8 mouse cellular contexts compared by ENCODE assay signal in genomic region chr5:130853371-130853770, GRCm38 (mm10).
A peak's percentile ranks its signal among the peaks of the same experiment; 100 is the strongest.
DNase-seq lines count a peak whose midpoint lies in the region; ATAC-seq lines count a peak whose summit lies in the region.

No protein-coding gene starts in this region.

- H3K27ac ChIP-seq in limb, embryonic 13.5 days, result no peak overlapping the region

- ATAC-seq in limb, embryonic 13.5 days (ENCODE audit: low FRiP score, low read depth), result peak; percentile 26; the same call in 1 of the 2 replicates

- intact Hi-C loops in gastrocnemius, postnatal 14 days (cut with DNase I; ENCODE audit: low total_unique reads), result loop anchor here (5.0 to 10.0 kb wide), 2 partner anchors 449 to 576 kb away; no protein-coding TSS in a partner anchor

- H3K9ac ChIP-seq in limb, embryonic 13.5 days, result no peak overlapping the region

- H3K4me3 ChIP-seq in limb, embryonic 13.5 days, result no peak overlapping the region

- under 1% methylated on average over 10 of the region's 10 CpGs for WGBS in limb, embryonic 13.5 days

- H3K9me3 ChIP-seq in limb, embryonic 13.5 days, result no peaks in the 10 kb centered on the region

- H3K36me3 ChIP-seq in limb, embryonic 13.5 days, result no peaks in the 10 kb centered on the region

- DNase-seq in 3T3-L1 (ENCODE audit: low read depth, low spot score), result peak; percentile 81
- peak; percentile 67 for DNase-seq in WW6 (ENCODE audit: low read depth, low spot score)
- DNase-seq in cerebellum, postnatal 4 days (ENCODE audit: low spot score in 2 of 2), result peak; percentile 89 to 95
- DNase-seq in gastrocnemius, postnatal 14 days, result peak; percentile 84
- peak; percentile 81 for DNase-seq in kidney, adult 9 months
- peak; percentile 81 for DNase-seq in ovary, postnatal 36 days (ENCODE audit: low spot score)
- DNase-seq in thymus, postnatal 25 days, result peak; percentile 65

- H3K4me1 ChIP-seq in limb, embryonic 13.5 days, result peaks cover 17% of the 10 kb centered on the region

- H3K4me2 ChIP-seq in limb, embryonic 13.5 days (replicated peaks), result no peak overlapping the region

- H3K27me3 ChIP-seq in limb, embryonic 13.5 days, result no peaks in the 10 kb centered on the region
